Mouse (Mus musculus) stomach, embryonic 16.5 days (tissue): ENCODE results near the gene Ccdc136. TPM values are rescaled to one million over a fixed set of nuclear protein-coding genes. Genes with fewer than 3 reads are reported as not detected.
A peak's percentile ranks its signal among the peaks of the same experiment; 100 is the strongest.
"Not testable (repeated sequence)": the region's sequence is repeated elsewhere in the genome, so short reads cannot be mapped to it uniquely, and the experiment has no call there.

Source experiments
- ATAC-seq: fragments of 200-750 bp; cut with Nextera tagmentation; 2 replicates; pipeline ENCODE4 v1.8.0; 2017; ENCODE audit warnings: moderate number of reproducible peaks, moderate TSS enrichment; ENCODE audit not compliant: insufficient read depth, low FRiP score
- H3K27ac ChIP-seq: fragments of 300-500 bp; sonication (generic); 2 replicates; pipeline ENCODE4 v1.5.1; 2014; ENCODE audit warnings: low read length
- H3K27me3 ChIP-seq: fragments of 300-500 bp; sonication (generic); 2 replicates; pipeline ENCODE4 v1.6.1; 2014; ENCODE audit warnings: low read length, control low read depth, mixed read lengths; ENCODE audit not compliant: control insufficient read depth, insufficient read depth
- H3K36me3 ChIP-seq: fragments of 300-500 bp; sonication (generic); 2 replicates; pipeline ENCODE4 v1.6.1; 2014; ENCODE audit warnings: low read length; ENCODE audit not compliant: control insufficient read depth, insufficient read depth
- H3K4me1 ChIP-seq: fragments of 300-500 bp; sonication (generic); 2 replicates; pipeline ENCODE4 v1.6.1; 2014; ENCODE audit warnings: low read length, control low read depth, mixed read lengths; ENCODE audit not compliant: control insufficient read depth, insufficient read depth
- H3K4me2 ChIP-seq: fragments of 300-500 bp; sonication (generic); 2 replicates; pipeline ENCODE4 v1.6.1; 2014; ENCODE audit warnings: low read depth, low read length, mixed read lengths
- H3K4me3 ChIP-seq: fragments of 300-500 bp; sonication (generic); replicated peaks from 2 replicates; pipeline ENCODE4 v1.5.1; 2014; ENCODE audit warnings: mild to moderate bottlenecking, low read length
- H3K9ac ChIP-seq: fragments of 300-500 bp; sonication (generic); 2 replicates; pipeline ENCODE4 v1.6.1; 2014; ENCODE audit warnings: low read length
- H3K9me3 ChIP-seq: fragments of 300-500 bp; sonication (generic); replicated peaks from 2 replicates; pipeline ENCODE4 v1.6.1; 2016; ENCODE audit warnings: low read length, control low read depth; ENCODE audit not compliant: control insufficient read depth
- WGBS: fragments of 180-500 bp; shearing (Covaris S2); extraction: QIAGEN DNeasy Blood & Tissue Kit; methylation state at CpG from one replicate; pipeline ENCODE4 v1.1.7; 2014; 5-methylcytosine and 5-hydroxymethylcytosine counted together
- polyA plus RNA-seq: library from polyadenylated mRNA; unstranded; fragments of >200 nt; fragmentation: Nextera tagmentation; extraction: Ambion mirVana; gene quantifications from 2 replicates; pipeline ENCODE4 v1.2.1, GENCODE M21; 2015

Gene Ccdc136
- 14.4 and 15.4 TPM in 2 replicates for polyA plus RNA-seq

- Histone ChIP-seq H3K27me3 (peaks cover 6% of the 10 kb centered on the region; the same call in 1 of the 2 replicates), H3K4me1 (peaks cover 11% of the 10 kb centered on the region), H3K4me2 (peak within 1 kb of the TSS; percentile 93), H3K4me3 (peak within 1 kb of the TSS; percentile 72), H3K36me3 (no peaks in the 10 kb centered on the region), H3K9ac (peak within 1 kb of the TSS; percentile 76), H3K27ac (peak within 1 kb of the TSS; percentile 7; the same call in 1 of the 2 replicates), H3K9me3 (no peaks in the 10 kb centered on the region)
- under 1% methylated on average over 37 of the region's 49 CpGs for WGBS
- peak; percentile 90 for ATAC-seq
These were observed at the start of gene Ccdc136 for GRCm38 (mm10) chr6:29395910-29396713. Gene Ccdc136 (plus strand): TSS chr6:29396309.

- ATAC-seq, H3K9me3 ChIP-seq, H3K36me3 ChIP-seq, H3K4me2 ChIP-seq, H3K4me1 ChIP-seq, H3K9ac ChIP-seq, H3K4me3 ChIP-seq, H3K27me3 ChIP-seq, H3K27ac ChIP-seq: not testable (repeated sequence)
- 98% methylated on average over 2 of the region's 2 CpGs for WGBS
These were observed 49.6 kb upstream of the Ccdc136 start for GRCm38 (mm10) chr6:29346512-29346911.

GRCm38 (mm10) chr6:29347189-29347588, 48.9 kb upstream of the Ccdc136 start:
- no peaks in the 10 kb centered on the region for H3K27me3 ChIP-seq
- peak overlapping the region; percentile 83 for H3K4me3 ChIP-seq
- ATAC-seq, result no peak
- peaks cover 10% of the 10 kb centered on the region for H3K4me1 ChIP-seq
- no peaks in the 10 kb centered on the region for H3K9me3 ChIP-seq
- peak overlapping the region; percentile 68 for H3K4me2 ChIP-seq
- H3K36me3 ChIP-seq, result no peaks in the 10 kb centered on the region
- peak overlapping the region; percentile 90 for H3K27ac ChIP-seq
- H3K9ac ChIP-seq, result peak overlapping the region; percentile 84
- 27% methylated on average over 7 of the region's 7 CpGs for WGBS

- under 1% methylated on average over 55 of the region's 55 CpGs for WGBS
- Histone ChIP-seq H3K4me2 (peak within 1 kb of the TSS; percentile 77), H3K9ac (peak within 1 kb of the TSS; percentile 89), H3K27me3 (no peaks in the 10 kb centered on the region), H3K27ac (peak within 1 kb of the TSS; percentile 90), H3K4me3 (peak within 1 kb of the TSS; percentile 83), H3K4me1 (peaks cover 14% of the 10 kb centered on the region), H3K9me3 (no peaks in the 10 kb centered on the region), H3K36me3 (no peaks in the 10 kb centered on the region)
- peak; percentile 99 for ATAC-seq
These were observed 48.3 kb upstream of the Ccdc136 start, which contains the start of gene Calu for GRCm38 (mm10) chr6:29347665-29348370. Gene Calu (plus strand): TSS chr6:29348069.

- Histone ChIP-seq H3K36me3 (no peaks in the 10 kb centered on the region), H3K4me2 (peak overlapping the region; percentile 77)
These were observed 47.8 kb upstream of the Ccdc136 start for GRCm38 (mm10) chr6:29348371-29348724.

GRCm38 (mm10) chr6:29351613-29352012, 44.5 kb upstream of the Ccdc136 start:
- H3K9me3 ChIP-seq, result no peaks in the 10 kb centered on the region
- no peak for ATAC-seq
- peaks cover 14% of the 10 kb centered on the region for H3K4me1 ChIP-seq
- no peak overlapping the region for H3K4me3 ChIP-seq
- no peaks in the 10 kb centered on the region; the same call in 1 of the 2 replicates for H3K36me3 ChIP-seq
- H3K9ac ChIP-seq, result no peak overlapping the region
- H3K4me2 ChIP-seq, result no peak overlapping the region
- no peaks in the 10 kb centered on the region for H3K27me3 ChIP-seq
- H3K27ac ChIP-seq, result no peak overlapping the region

More at GRCm38 (mm10) chr6:29348371-29348724, 47.8 kb upstream of the Ccdc136 start:
- under 1% methylated on average over 15 of the region's 15 CpGs for WGBS
- Histone ChIP-seq H3K27me3 (no peaks in the 10 kb centered on the region), H3K9ac (peak overlapping the region; percentile 89), H3K27ac (peak overlapping the region; percentile 83), H3K9me3 (no peaks in the 10 kb centered on the region), H3K4me1 (peaks cover 14% of the 10 kb centered on the region), H3K4me3 (peak overlapping the region; percentile 83)
- no peak for ATAC-seq

GRCm38 (mm10) chr6:29352816-29353215, 43.3 kb upstream of the Ccdc136 start:
- Histone ChIP-seq H3K27ac (no peak overlapping the region), H3K4me2 (no peak overlapping the region), H3K4me1 (peaks cover 14% of the 10 kb centered on the region), H3K9me3 (no peaks in the 10 kb centered on the region), H3K9ac (no peak overlapping the region), H3K27me3 (no peaks in the 10 kb centered on the region), H3K4me3 (no peak overlapping the region), H3K36me3 (peaks cover 4% of the 10 kb centered on the region; the same call in 1 of the 2 replicates)
- WGBS, result 48% methylated on average over 5 of the region's 5 CpGs
- ATAC-seq, result no peak

- Histone ChIP-seq H3K36me3 (peaks cover 4% of the 10 kb centered on the region; the same call in 1 of the 2 replicates), H3K4me1 (no peaks in the 10 kb centered on the region), H3K4me2 (no peak overlapping the region), H3K9ac (no peak overlapping the region), H3K4me3 (no peak overlapping the region), H3K27ac (no peak overlapping the region), H3K9me3 (no peaks in the 10 kb centered on the region), H3K27me3 (no peaks in the 10 kb centered on the region)
- no peak for ATAC-seq
- WGBS, result 85% methylated on average over 3 of the region's 3 CpGs
These were observed 36.7 kb upstream of the Ccdc136 start for GRCm38 (mm10) chr6:29359386-29359785.

GRCm38 (mm10) chr6:29360211-29360610, 35.9 kb upstream of the Ccdc136 start:
- Histone ChIP-seq H3K9me3 (no peaks in the 10 kb centered on the region), H3K9ac (no peak overlapping the region), H3K27me3 (no peaks in the 10 kb centered on the region), H3K4me2 (no peak overlapping the region), H3K27ac (no peak overlapping the region), H3K36me3 (peaks cover 4% of the 10 kb centered on the region; the same call in 1 of the 2 replicates), H3K4me1 (no peaks in the 10 kb centered on the region), H3K4me3 (no peak overlapping the region)
- 75% methylated on average over 6 of the region's 6 CpGs for WGBS
- no peak for ATAC-seq
